Mouse (Mus musculus) liver, postnatal 0 days (tissue): ENCODE measurements around the gene Colq.

Experiments
- CTCF ChIP-seq: sonication (generic); IDR thresholded peaks from 2 replicates; pipeline ENCODE4 v1.5.1; 2016; ENCODE audit warnings: antibody characterized with exemption, low read depth
- EP300 ChIP-seq: IDR thresholded peaks from 2 replicates; pipeline ENCODE4 v1.6.1; 2016; ENCODE audit warnings: antibody characterized with exemption, low read depth, mild to moderate bottlenecking

- TF ChIP-seq EP300 (no peak), CTCF (no peak)
These were observed 108.7 kb downstream of the Colq start for GRCm38 (mm10) chr14:31482417-31482816.
